Mouse (Mus musculus) neural tube, embryonic 11.5 days (tissue): ENCODE measurements at regions not wholly inside any gene's neighbourhood (a gene's known extent, or its start where the extent isn't known, plus 50 kb on each side); places are given as distances from the start of the nearest gene placed in this dataset.

Experiments
- ATAC-seq: fragments of 200-750 bp; cut with Nextera tagmentation; 2 replicates; pipeline ENCODE4 v1.8.0; 2017; ENCODE audit warnings: moderate number of reproducible peaks, mild to moderate bottlenecking, moderate TSS enrichment, moderate library complexity; ENCODE audit not compliant: insufficient read depth, low FRiP score, low TSS enrichment
- DNase-seq: peaks from one replicate; pipeline ENCODE4 v3.0.0-alpha.2; 2015; ENCODE audit warnings: low spot score
- H3K27ac ChIP-seq: fragments of 300-500 bp; sonication (generic); 2 replicates; pipeline ENCODE4 v1.5.1; 2014; ENCODE audit warnings: low read depth, mild to moderate bottlenecking, low read length
- H3K27me3 ChIP-seq: fragments of 300-500 bp; sonication (generic); 2 replicates; pipeline ENCODE4 v1.6.1; 2014; ENCODE audit warnings: mild to moderate bottlenecking, low read length, mixed read lengths; ENCODE audit not compliant: control insufficient read depth, insufficient read depth
- H3K36me3 ChIP-seq: fragments of 300-500 bp; sonication (generic); 2 replicates; pipeline ENCODE4 v1.6.1; 2014; ENCODE audit warnings: mild to moderate bottlenecking, low read length, moderate library complexity, mixed read lengths; ENCODE audit not compliant: control insufficient read depth, insufficient read depth
- H3K4me1 ChIP-seq: fragments of 300-500 bp; sonication (generic); 2 replicates; pipeline ENCODE4 v1.6.1; 2014; ENCODE audit warnings: low read length, mixed read lengths; ENCODE audit not compliant: control insufficient read depth, insufficient read depth
- H3K4me2 ChIP-seq: fragments of 300-500 bp; sonication (generic); 2 replicates; pipeline ENCODE4 v1.6.1; 2014; ENCODE audit warnings: low read depth, mild to moderate bottlenecking, moderate library complexity
- H3K4me3 ChIP-seq: fragments of 300-500 bp; sonication (generic); 2 replicates; pipeline ENCODE4 v1.5.1; 2014; ENCODE audit warnings: low read depth, low read length
- H3K9ac ChIP-seq: fragments of 300-500 bp; sonication (generic); 2 replicates; pipeline ENCODE4 v1.6.1; 2014; ENCODE audit warnings: mild to moderate bottlenecking, low read length
- H3K9me3 ChIP-seq: fragments of 300-500 bp; sonication (generic); 2 replicates; pipeline ENCODE4 v1.6.1; 2016; ENCODE audit warnings: low read length; ENCODE audit not compliant: control insufficient read depth
- WGBS: fragments of 180-500 bp; shearing (Covaris S2); extraction: QIAGEN DNeasy Blood & Tissue Kit; methylation state at CpG from one replicate; pipeline ENCODE4 v1.1.7; 2014; 5-methylcytosine and 5-hydroxymethylcytosine counted together

DNA sequence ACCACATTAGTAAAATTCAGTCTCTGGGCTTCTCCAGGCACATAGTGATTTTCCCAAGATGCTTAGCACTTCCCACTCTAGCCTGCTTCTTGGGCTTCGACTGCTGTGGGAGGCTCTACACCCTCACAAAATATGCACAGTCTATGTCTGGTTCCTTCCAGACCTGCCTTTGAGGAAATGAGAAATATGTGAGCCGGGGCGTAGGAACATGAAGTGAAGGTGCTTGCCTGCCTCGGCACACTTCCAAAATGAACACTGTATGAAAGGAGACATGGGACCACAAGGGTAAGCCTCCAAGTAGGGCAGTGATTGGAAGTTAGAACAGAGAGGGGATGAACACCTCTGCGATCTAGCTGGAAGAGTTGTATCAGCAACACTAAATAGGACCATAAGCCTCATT is 54.5 kb downstream of the Gm10260 start:
- H3K27me3 ChIP-seq: no peaks in the 10 kb centered on the region
- 92% methylated on average over 5 of the region's 5 CpGs for WGBS
- DNase-seq (no peak), ATAC-seq (no peak)
- H3K4me3 ChIP-seq: no peak overlapping the region
- no peak overlapping the region for H3K27ac ChIP-seq
- no peaks in the 10 kb centered on the region for H3K36me3 ChIP-seq
- H3K4me2 ChIP-seq: no peak overlapping the region
- H3K9me3 ChIP-seq: no peaks in the 10 kb centered on the region
- no peaks in the 10 kb centered on the region for H3K4me1 ChIP-seq
- H3K9ac ChIP-seq: no peak overlapping the region

- Histone ChIP-seq H3K4me1 (no peaks in the 10 kb centered on the region), H3K27ac (no peak overlapping the region), H3K4me2 (no peak overlapping the region), H3K4me3 (no peak overlapping the region), H3K27me3 (no peaks in the 10 kb centered on the region), H3K9ac (no peak overlapping the region), H3K9me3 (no peaks in the 10 kb centered on the region), H3K36me3 (no peaks in the 10 kb centered on the region)
- WGBS: 90% methylated on average over 4 of the region's 4 CpGs
- DNase-seq: no peak
- ATAC-seq: no peak
Measured at GRCm38 (mm10) chr13:97704541-97704940, 55.9 kb downstream of the Gm10260 start.

- Histone ChIP-seq H3K4me1 (no peaks in the 10 kb centered on the region), H3K36me3 (no peaks in the 10 kb centered on the region), H3K4me2 (no peak overlapping the region), H3K27me3 (no peaks in the 10 kb centered on the region), H3K27ac (no peak overlapping the region), H3K4me3 (no peak overlapping the region), H3K9me3 (no peaks in the 10 kb centered on the region), H3K9ac (no peak overlapping the region)
- WGBS: 77% methylated on average over 2 of the region's 2 CpGs
- DNase-seq: no peak
- ATAC-seq: no peak
Measured at GRCm38 (mm10) chr13:97698967-97699366, 61.5 kb downstream of the Gm10260 start.

DNA sequence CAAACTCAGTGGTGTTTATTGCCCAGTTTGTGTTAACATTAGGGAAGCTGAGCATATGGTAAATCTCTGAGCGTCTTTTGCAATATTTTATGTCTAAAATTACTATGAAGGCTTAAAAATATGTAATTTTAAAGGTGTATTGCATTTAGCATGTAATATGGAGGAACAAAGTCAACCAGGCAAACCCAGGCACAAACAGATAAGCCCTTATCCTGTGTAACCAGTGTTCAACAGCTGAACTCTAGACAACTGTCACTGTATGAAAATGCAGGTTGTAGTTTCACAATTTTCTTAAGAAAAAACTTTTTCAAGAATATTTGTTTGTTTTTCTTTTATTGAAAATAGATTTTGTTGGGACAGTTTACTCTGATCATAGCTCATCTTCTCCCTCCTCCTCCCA is 62.1 kb downstream of the Gm10260 start:
- 90% methylated on average over 1 of the region's 1 CpGs for WGBS
- Histone ChIP-seq H3K4me2 (no peak overlapping the region), H3K9ac (no peak overlapping the region), H3K9me3 (no peaks in the 10 kb centered on the region), H3K27me3 (no peaks in the 10 kb centered on the region), H3K4me1 (no peaks in the 10 kb centered on the region), H3K4me3 (no peak overlapping the region), H3K27ac (no peak overlapping the region), H3K36me3 (no peaks in the 10 kb centered on the region)
- DNase-seq (no peak), ATAC-seq (no peak)

- WGBS: 86% methylated on average over 10 of the region's 10 CpGs
- H3K36me3 ChIP-seq: no peaks in the 10 kb centered on the region
- H3K4me2 ChIP-seq: no peak overlapping the region
- H3K9ac ChIP-seq: no peak overlapping the region
- no peak overlapping the region for H3K4me3 ChIP-seq
- no peak for ATAC-seq
- no peak overlapping the region for H3K27ac ChIP-seq
- no peaks in the 10 kb centered on the region for H3K4me1 ChIP-seq
- H3K27me3 ChIP-seq: no peaks in the 10 kb centered on the region
- DNase-seq: no peak
- no peaks in the 10 kb centered on the region for H3K9me3 ChIP-seq
Measured at GRCm38 (mm10) chr13:97697262-97697661, 63.2 kb downstream of the Gm10260 start.

- no peaks in the 10 kb centered on the region for H3K9me3 ChIP-seq
- H3K4me3 ChIP-seq: no peak overlapping the region
- no peaks in the 10 kb centered on the region for H3K4me1 ChIP-seq
- H3K27ac ChIP-seq: no peak overlapping the region
- H3K36me3 ChIP-seq: no peaks in the 10 kb centered on the region
- no peaks in the 10 kb centered on the region for H3K27me3 ChIP-seq
- peak; percentile 31; the same call in 1 of the 2 replicates for ATAC-seq
- 66% methylated on average over 2 of the region's 2 CpGs for WGBS
- H3K4me2 ChIP-seq: no peak overlapping the region
- no peak for DNase-seq
- no peak overlapping the region for H3K9ac ChIP-seq
Measured at GRCm38 (mm10) chr13:97695022-97695421, 65.4 kb downstream of the Gm10260 start.

DNA sequence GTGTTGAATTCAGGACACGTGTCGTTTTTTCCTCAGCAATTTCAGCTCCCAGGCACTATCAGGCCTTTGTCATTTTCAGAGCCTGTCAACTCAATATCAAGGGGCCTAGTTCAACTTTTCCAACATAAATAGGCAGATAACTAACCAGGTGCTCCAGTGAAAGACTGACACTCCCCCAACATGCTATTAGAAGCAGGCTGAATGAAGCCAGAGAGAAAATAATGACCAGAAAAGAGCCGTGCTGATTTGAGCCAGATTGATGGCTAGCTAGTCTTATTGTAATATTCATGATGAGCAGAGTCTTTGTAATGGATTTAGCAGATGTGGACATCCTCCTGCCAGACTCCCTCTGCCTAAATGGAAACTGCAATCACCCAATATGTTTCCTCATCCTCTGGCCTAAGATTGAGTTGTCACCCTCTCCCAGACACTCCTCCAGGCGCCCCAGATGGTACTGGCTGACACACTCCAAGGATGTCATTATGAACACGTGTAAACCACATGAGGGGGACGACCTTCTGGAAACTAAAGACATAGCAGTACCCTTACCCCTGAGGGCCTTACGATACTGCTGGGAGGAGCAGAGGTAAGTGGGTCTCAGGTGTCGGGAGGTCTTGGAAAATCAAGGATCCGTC is 66.0 kb downstream of the Gm10260 start:
- WGBS: 50% methylated on average over 9 of the region's 9 CpGs
- H3K27me3 ChIP-seq: no peaks in the 10 kb centered on the region
- H3K9me3 ChIP-seq: no peaks in the 10 kb centered on the region
- H3K4me3 ChIP-seq: no peak overlapping the region
- H3K36me3 ChIP-seq: no peaks in the 10 kb centered on the region
- H3K27ac ChIP-seq: no peak overlapping the region
- no peaks in the 10 kb centered on the region for H3K4me1 ChIP-seq
- no peak overlapping the region for H3K9ac ChIP-seq
- ATAC-seq: peak; percentile 65
- H3K4me2 ChIP-seq: no peak overlapping the region
- DNase-seq: peak; percentile 61

- 88% methylated on average over 12 of the region's 12 CpGs for WGBS
- no peak for DNase-seq
- Histone ChIP-seq H3K27me3 (no peaks in the 10 kb centered on the region), H3K36me3 (no peaks in the 10 kb centered on the region), H3K9ac (no peak overlapping the region), H3K27ac (no peak overlapping the region), H3K9me3 (no peaks in the 10 kb centered on the region), H3K4me2 (no peak overlapping the region), H3K4me3 (no peak overlapping the region), H3K4me1 (no peaks in the 10 kb centered on the region)
- no peak for ATAC-seq
Measured at GRCm38 (mm10) chr13:97688310-97688886, 72.0 kb downstream of the Gm10260 start.

GRCm38 (mm10) chr13:97683836-97684235 is 76.6 kb downstream of the Gm10260 start:
- no peaks in the 10 kb centered on the region for H3K36me3 ChIP-seq
- 89% methylated on average over 6 of the region's 6 CpGs for WGBS
- ATAC-seq: no peak
- DNase-seq: no peak
- H3K4me2 ChIP-seq: no peak overlapping the region
- H3K4me1 ChIP-seq: no peaks in the 10 kb centered on the region
- H3K9me3 ChIP-seq: no peaks in the 10 kb centered on the region
- H3K27ac ChIP-seq: no peak overlapping the region
- no peak overlapping the region for H3K4me3 ChIP-seq
- no peak overlapping the region for H3K9ac ChIP-seq
- H3K27me3 ChIP-seq: no peaks in the 10 kb centered on the region
